Mouse (Mus musculus): ENCODE measurements at regions not wholly inside any gene's neighbourhood (a gene's known extent, or its start where the extent isn't known, plus 50 kb on each side); places are given as distances from the start of the nearest gene placed in this dataset.

DNA sequence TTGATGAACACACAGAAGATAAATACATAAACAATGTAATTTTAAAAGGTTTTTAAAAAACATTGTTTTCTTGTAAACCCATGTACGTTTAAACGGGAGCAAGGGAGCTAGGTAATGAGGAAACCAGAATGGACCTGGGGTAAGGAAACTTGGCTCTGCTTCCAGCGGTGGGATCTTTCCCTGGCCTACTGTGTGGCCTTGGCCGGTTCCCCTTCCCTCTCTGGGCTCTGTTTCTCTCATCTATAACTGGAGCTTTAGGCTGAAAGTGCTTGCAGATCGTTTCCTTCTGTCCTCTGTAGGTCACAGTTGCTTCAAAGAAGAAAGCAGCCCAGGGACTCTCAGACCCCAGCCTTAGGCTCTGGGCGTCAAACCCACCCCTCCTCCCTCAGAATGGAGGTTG is 285.1 kb upstream of the Zmiz1 start:
- DNase-seq (ENCODE audit: low spot score in 2 of 2): no peak

DNA sequence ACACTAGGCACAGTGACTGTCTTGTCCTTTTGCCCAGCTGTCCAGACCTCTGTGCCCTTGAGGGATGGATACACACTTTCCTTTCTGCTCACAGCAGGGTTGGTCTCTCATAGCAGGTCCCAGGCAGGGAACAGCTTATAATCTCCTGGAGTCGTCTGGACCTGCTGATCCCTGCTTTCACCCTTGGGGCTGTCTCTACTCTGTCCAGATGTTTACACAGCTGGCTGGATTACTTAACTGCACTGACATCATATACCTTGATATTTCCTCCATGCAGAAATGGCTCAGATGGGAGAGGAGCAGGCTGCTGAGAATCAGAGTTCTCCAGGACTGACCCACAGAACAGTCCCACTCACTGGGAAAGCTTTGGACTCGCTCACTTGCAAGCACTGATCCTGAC is 284.6 kb upstream of the Zmiz1 start:
- DNase-seq (ENCODE audit: low spot score in 2 of 2): no peak

DNA sequence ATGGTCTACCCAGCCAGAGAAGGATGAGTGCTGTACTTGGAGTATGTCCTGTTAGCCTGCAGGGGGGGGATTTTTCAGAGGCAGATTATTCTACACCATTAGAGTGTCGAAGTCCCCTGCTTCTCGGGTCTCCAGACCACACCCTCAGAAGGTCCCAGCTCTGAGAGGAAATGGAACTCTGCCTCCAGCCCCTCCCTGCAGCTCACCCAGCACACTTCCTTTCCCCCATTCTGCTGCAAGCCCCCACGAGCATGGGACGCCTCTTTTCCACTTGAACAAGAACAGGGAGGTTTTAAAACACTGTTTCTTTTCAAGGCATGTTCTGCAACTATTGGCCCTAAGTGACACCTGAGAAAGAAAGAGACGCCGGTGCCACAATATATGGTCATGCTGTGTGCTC is 282.8 kb upstream of the Zmiz1 start:
- no peak for DNase-seq (ENCODE audit: low spot score in 2 of 2)

DNA sequence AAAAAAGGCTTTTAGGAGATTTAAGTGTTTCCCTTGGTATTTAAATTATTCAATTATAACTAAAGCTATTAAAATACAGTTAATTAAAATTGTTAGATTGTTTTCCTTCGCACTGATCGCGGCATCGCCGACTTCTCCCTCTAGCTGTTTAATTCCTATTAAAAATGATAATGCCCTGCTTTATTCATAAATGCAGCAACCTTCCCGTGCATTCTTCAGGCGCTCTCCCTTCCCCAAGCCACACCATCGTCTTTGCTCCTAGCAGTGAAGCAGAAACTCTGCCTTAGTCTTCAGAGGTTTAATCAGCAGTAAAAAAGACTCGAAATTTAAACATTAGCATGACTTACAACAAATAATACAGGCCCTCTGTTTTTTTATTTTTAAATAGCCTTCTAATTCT is 278.9 kb upstream of the Zmiz1 start:
- no peak for DNase-seq (ENCODE audit: low spot score in 2 of 2)

DNA sequence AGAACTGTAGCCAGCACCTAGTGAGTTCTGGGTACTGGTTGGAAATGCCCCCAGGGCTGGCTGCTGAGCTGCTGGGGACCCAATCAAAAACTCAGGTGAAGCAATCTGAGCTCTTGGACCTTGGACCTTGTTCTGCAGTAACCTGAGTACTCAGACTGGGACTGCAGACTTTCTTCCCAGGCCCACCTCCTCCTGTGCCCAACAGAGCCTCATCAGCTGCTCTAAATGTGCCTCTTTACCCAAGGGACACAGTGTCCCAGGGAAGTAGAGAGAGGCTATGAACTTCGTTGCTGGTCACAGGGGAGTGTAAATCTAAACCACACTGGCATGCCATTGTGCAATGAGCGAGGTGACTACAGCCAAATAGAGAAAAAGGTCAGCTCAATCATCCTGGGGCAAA is 277.6 kb upstream of the Zmiz1 start:
- no peak for DNase-seq (ENCODE audit: low spot score in 2 of 2)

DNA sequence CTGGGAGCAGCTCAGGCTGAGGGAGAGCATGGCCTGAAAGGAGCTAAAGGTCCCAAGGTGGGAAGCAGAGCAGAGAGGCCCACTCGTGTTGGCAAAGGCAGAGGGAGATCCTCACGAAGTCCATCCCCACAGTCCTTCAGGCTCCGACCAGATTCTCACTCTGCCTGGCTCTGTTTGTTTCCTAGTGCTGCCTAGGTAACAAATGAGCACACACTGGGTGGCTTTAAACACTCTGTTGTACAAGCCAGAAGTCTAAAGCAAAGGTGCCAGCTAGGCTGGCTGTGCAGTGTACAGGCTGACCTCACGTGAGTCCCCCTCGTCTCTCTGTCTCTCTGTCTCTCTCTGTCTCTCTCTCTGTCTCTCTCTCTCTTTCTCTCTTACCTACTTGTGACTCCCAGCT is 274.9 kb upstream of the Zmiz1 start:
- DNase-seq (ENCODE audit: low spot score in 2 of 2): no peak

DNA sequence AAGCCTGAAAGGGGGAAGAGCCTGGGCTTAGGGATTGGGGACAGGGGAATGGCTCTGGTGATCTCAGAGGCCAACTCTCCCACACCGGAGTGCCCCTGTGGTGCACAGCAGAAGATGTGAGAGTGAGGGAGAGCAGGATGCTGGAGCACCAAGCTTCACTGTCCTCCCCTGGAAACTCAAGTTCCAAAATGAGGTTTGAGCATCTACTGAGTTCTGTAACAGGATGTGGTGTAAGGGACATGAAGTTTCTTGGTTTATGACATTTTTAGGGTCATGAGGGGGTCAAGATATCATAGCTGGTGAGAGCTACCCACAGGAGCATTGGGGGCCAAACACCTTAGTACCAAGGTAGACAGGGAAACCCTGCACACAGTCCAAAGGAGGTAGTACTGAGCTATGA is 274.1 kb upstream of the Zmiz1 start:
- no peak for DNase-seq (ENCODE audit: low spot score in 2 of 2)

DNA sequence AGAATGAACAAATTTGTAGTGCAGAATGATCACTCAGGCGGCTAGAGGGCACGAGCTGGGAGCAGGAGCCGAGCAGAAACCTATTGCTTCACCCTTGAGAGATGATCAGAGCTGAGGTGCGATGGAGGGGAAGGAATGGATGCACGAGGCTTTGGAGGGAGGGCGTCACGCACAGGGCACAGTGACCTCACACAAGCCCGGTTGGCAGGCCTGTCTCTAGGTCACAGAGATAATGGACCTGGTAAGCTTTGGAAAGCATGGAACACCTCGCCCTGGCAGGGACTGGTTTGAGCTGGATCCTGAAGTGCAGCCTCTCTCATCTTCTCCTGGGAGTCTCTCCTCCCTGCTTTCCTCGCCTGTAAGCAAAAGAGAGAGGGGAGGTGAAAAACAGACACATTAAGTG is 273.4 kb upstream of the Zmiz1 start:
- peak in 1 of 2 experiments; percentile 33 for DNase-seq (ENCODE audit: low spot score in 2 of 2)

DNA sequence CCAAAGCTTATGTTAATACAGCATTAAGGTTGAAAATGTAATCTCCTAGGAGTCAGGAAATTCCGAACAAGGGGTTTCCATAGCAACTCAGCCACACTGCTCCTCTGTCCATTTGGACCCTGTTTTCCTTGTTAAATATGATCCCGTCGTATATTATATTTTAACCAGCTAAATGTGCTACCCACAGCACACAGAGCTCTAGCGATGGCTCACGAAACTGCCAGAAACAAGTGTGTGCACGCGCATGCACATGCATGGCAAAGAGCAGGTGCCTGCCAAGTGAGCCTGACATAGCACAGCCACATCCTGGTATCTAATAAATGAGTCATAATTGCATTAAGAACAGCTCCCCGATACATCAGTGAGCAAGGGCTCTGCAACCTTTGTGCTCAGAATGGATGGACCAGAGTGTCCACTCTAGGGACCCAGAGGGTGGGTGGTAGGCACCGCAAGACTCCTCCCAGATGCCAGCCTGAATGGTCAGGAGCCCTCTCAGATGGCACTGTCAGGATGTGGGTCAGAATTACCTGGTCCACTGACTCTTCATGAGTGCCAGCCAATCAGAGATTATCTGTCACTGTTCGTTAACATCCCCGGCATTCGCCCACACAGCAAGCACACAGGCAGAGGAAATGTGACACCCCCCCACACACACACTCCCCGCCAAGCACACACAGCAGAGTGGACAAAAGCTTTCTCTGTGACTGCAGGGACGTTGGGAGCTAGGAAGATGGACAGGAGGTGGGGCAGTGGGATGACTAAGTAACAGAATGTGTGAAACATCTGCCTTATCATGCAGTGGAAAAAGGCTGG is 272.8 kb upstream of the Zmiz1 start:
- peak in 1 of 2 experiments; percentile 53 for DNase-seq (ENCODE audit: low spot score in 2 of 2)

DNA sequence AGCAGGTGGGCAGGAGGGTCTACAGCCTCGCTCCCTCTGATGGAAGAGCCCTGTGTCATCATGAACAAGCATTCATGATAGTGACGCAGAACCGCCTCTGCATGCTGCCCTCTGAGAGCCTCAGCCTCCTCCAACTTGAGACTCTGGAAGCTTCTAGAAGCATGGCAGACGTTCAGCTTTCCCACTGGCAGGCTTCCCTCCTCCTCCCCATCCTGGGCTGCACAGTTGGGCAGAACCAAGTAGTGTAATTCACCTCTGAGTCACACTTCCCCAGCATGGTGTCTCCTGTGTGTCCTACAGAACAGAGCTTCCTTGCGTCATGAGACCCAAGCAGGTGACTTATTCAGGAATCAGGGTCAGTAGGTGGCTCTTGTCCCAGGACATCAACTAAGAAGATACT is 271.3 kb upstream of the Zmiz1 start:
- DNase-seq (ENCODE audit: low spot score in 2 of 2): no peak

DNA sequence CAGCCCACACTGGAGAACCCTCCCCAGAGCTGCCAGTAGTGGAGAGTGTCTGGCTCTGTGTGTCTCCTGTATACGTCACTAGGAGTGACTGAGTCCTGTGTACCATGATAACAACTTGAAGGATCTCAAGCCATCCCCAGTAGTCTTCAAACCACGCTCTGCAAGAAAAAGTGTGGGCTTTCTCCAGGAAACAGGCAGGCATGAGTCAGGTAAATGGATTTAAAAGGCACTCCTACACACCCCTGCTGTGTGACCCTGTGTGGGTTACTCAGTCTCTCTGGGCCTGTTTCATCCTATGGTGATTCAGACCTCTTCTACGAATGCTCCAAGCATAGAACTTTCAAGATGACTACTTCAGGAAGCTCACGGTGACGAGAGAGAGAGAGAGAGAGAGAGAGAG is 269.7 kb upstream of the Zmiz1 start:
- no peak for DNase-seq (ENCODE audit: low spot score in 2 of 2)

DNA sequence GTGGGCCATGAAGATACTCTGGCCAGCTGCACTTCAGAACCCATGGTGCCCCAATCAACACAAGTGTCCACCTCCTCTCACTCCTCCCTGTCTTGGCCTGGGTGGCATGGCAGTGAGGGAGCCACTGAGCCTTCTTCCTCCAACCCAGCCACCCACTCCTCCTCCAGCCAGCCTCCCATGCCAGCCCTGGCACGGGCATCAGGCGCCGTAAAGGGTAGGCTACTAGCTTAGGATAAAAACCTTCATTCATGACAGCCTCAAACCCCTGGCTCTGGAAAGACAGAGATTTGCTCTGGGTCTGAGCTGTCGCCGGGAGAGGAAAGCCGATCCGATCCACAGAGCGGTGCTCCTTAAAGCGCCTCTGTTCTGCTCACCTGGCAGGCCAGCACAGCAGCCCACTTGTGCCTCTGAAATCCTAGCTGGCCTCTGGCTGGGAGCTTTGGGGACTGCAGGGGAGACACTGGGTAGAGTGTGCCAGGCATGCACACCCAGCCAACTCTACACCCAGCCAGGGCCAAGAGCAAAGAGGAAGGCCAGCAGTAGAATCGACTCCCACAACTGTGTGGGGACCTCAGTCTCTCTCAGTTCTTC is 268.2 kb upstream of the Zmiz1 start:
- no peak for DNase-seq (ENCODE audit: low spot score in 2 of 2)

DNA sequence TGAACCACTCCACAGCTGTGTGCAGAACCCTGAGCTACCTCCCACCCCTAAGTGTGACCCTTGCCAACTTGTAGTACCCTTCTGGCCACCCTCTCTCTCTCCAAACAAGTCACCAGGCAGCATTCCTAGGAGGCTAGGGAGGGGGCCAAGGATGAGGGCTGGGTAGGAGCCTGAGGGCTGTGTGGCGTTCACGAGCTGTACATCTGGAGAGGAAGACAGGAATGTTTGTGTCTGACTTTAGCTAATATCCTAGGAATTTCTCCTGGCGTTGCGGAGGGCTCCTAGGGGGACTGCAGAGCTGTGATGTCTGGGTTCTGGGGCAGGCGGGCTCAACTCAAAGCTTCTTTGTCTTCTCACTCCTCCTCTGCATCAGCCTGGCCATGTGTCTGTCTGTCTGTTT is 262.2 kb upstream of the Zmiz1 start:
- no peak for DNase-seq (ENCODE audit: low spot score in 2 of 2)

DNA sequence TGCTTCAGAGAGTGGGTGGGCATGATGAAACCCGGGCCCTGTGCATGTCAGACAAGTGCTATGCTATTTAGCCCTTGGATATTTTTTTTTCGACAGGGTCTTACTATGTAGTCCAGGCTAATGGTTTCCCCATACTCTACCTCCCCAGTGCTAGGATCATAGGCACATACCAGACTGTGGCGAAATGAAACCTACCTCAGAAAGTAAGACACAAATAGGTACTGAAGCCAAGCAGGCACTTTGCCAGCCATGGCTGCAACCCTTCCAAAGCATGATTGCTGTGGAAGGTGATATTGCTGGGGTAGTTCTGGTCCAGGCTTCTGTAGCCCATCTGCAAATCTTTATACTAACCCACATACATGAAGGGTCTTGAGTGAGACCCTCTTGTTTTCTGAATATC is 259.1 kb upstream of the Zmiz1 start:
- no peak for DNase-seq (ENCODE audit: low spot score in 2 of 2)

DNA sequence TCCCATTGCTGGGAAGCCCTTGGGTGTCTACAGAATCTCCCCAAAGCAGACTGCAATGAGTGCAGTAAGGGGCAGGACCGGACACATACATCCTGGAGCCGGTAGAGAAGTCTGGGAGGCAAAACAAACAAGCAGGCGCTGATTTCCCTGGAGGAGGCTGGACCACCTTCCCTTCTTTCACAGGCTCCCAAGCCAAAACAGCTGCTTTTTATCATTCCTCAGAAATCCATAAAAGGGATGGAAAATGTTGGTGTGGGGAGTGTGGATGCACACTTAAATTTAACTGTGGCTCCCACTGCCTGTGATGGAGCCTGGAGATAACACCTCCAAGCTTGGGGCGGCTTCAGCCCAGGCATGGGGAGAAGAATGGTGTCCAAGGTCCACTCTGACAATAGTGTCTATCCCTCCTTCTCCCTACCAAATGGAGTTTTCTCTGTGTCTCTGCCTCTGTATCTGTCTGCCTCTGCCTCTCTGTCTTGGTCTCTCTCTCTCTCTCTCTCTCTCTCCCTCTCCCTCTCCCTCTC is 258.3 kb upstream of the Zmiz1 start:
- DNase-seq (ENCODE audit: low spot score in 2 of 2): no peak

DNA sequence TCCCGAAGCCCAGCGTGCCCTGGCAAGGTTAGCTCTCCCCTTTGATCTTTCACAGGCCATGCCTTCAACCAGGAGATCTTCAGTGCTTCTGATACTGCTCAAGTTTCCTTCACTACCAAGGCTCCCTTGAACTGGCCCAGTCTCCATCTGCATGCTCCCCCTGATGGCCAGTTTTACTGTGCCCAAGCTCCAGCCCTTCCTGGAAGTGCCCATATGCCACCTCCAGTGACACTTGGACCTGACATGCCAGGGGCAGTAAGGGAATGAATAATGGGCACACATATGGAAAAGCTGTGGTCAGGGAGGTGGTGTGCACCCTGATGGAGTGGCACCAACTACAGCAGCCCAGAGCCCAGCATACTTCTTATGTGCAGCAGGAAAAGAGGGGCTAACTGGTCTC is 256.7 kb upstream of the Zmiz1 start:
- no peak for DNase-seq (ENCODE audit: low spot score in 2 of 2)

DNA sequence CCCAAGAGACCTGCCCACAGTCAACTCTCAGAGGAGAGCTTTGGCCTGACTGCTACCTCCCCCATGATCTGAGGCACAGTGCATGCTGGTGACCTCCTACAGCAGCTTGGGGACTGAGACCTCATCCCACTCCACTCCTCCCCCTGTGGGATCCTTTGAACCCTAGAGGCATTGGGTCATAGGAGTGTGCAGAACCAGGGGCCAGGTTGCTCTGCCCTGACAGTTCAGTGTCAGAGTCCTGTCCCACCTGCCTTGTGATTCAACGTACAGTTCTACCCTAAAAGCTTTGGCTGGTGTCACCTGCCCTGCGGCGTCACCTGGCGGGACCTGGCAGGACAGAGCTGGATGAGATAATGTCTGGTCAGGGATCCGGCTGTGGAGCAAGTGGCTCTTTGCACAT is 254.9 kb upstream of the Zmiz1 start:
- DNase-seq (ENCODE audit: low spot score in 2 of 2): no peak

DNA sequence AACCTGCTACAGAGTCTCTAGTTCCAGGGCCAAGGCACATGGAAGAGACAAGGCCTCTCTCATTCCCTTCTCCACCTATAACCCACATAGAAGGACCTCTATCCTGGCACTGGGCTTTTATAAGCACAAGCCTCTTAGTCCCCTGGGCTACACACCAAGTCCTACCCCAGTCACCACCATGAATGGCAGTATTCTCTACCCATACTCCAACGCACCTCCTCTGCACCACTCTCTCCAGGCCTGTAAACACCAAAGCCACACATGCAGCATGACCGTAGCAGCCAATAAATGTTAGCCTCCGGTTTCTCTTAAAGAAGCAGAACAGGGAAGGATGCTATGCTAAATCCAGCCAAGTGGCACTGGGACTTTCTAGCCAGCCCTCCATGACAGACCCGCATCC is 252.1 kb upstream of the Zmiz1 start:
- no peak for DNase-seq (ENCODE audit: low spot score in 2 of 2)

DNA sequence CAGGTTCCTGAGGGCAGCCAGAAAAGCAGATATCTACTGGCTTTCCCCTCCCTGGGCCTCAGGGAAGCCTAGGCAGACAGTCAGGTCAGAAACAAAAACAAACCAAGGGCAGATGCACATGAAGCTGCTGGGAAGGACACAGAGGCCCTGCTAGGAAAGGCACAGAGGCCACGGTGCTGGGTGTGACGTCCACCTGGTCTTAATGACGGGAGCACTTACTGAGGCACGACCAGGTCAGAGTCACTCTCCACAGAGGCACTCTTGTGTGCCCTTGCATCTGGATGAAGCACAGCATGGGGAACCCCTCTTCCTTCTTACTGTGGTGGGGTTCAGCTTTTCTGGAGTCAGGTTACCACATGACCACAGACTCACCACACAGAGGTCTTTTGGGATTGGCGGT is 251.6 kb upstream of the Zmiz1 start:
- DNase-seq (ENCODE audit: low spot score in 2 of 2): no peak

DNA sequence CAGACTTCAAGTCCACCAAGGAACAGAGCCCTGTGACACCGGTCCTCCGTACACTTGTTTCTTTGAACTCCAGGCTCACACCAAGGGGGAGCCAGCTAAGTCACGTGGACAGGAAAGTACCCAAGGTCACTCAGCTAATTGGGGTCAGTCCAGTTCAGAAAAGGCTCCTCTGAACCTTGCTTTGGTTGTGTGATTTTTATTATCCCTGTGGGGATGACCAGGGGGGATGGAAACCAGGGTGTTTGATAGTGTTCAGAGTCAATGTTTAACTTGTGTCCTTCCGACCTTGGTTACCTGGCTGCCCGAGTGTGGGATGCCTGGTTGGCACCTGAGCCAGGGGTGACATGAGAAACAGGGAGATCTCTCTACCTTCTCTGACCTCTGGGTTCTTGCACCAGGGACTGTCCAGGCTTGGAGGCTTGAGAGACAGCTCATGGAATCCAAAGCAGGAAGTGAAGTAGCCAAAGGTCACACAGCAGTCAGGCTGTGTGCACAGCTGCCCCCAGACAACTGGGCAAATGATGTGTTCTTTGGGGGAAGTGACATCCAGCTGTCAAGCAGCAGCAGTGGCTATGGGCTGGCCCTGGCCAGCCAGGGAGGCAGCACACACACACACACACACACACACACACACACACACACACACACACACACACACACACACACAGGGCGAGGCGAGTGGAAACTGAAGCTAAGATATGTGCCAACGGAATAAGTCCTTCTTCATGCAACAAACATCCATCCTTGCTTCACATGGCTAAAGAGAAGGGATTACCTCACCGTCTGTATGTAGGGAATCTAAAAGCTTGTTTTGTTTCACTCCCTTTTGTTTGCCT is 250.5 kb upstream of the Zmiz1 start:
- no peak for DNase-seq (ENCODE audit: low spot score in 2 of 2)

DNA sequence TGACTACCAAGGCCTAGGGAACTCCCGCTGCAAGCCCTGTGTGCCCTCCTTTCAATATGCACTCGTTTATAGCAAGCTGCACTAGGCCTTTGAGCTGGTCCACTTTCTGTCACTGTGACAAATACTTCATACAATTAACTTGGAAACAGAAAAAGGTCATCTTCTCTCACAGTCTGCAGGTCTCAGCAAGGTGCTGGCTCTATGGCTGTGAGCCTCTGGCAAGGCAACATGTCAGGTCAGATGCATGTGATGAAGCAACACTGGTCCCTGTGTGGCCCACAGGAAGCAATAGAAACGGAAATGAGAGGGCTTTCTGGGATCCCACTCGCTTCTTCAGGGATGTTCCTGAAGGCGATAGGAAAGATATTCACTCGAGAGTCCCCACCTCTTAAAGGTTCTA is 245.9 kb upstream of the Zmiz1 start:
- no peak for DNase-seq (ENCODE audit: low spot score in 2 of 2)

DNA sequence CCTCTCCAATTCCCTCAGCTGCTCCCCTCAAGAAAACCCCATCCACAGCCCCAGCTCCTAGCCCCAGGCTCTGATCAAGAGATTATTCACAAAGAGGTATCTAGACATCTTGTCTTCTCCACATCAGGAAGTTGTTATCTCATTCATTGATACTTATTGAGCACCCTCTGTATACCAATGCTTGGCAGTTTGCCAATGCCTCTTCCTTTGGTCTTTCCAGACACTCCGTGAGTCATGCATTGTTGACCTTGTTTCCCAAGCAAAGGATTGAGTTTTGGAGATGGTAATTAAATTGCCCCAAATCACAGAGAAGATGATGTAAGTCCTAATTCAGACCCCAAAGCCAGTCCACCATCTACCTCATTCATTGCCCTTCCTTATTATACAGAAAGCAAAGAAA is 235.9 kb upstream of the Zmiz1 start:
- no peak for DNase-seq (ENCODE audit: low spot score in 2 of 2)

DNA sequence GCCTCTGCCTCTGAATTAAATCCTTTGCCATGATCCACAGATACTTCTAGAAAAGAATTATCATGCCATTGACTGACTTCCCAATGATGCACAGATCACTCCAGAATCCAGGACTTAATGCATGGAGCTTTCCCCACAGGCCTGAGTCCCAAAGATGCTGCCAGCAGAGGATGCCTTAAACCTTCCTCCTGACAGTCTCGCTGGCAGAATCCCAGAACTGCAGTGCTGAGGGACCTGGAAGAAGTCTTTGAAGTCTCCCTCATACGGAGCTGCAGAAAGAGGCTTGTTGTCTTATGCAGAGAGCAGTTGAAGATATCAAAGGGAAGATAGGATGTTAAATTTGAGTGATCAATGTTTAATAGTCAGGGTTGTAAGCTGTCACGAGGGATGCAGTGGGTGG is 233.8 kb upstream of the Zmiz1 start:
- DNase-seq (ENCODE audit: low spot score in 2 of 2): no peak

All from cerebellum, postnatal 4 days (tissue).